Mouse (Mus musculus) hindbrain, embryonic 12.5 days (tissue): ENCODE data around the gene Cubn. TPM values are rescaled to one million over a fixed set of nuclear protein-coding genes. Genes with fewer than 3 reads are reported as not detected.

ENCODE experiments used
- ATAC-seq: fragments of 200-750 bp; cut with Nextera tagmentation; 2 replicates; pipeline ENCODE4 v1.8.0; 2017; ENCODE audit warnings: moderate TSS enrichment; ENCODE audit not compliant: low FRiP score
- H3K27ac ChIP-seq: fragments of 300-500 bp; sonication (generic); 2 replicates; pipeline ENCODE4 v1.5.1; 2016; ENCODE audit warnings: mild to moderate bottlenecking
- H3K27me3 ChIP-seq: fragments of 300-500 bp; sonication (generic); 2 replicates; pipeline ENCODE4 v1.6.1; 2016; ENCODE audit warnings: mild to moderate bottlenecking
- H3K36me3 ChIP-seq: fragments of 300-500 bp; sonication (generic); 2 replicates; pipeline ENCODE4 v1.6.1; 2016; ENCODE audit warnings: mild to moderate bottlenecking
- H3K4me1 ChIP-seq: fragments of 300-500 bp; sonication (generic); 2 replicates; pipeline ENCODE4 v1.6.1; 2016
- H3K4me2 ChIP-seq: fragments of 300-500 bp; sonication (generic); replicated peaks from 2 replicates; pipeline ENCODE4 v1.6.1; 2016; ENCODE audit warnings: mild to moderate bottlenecking
- H3K4me3 ChIP-seq: fragments of 300-500 bp; sonication (generic); 2 replicates; pipeline ENCODE4 v1.5.1; 2016; ENCODE audit warnings: mild to moderate bottlenecking
- H3K9ac ChIP-seq: fragments of 300-500 bp; sonication (generic); 2 replicates; pipeline ENCODE4 v1.6.1; 2016; ENCODE audit warnings: mild to moderate bottlenecking, moderate library complexity
- H3K9me3 ChIP-seq: fragments of 300-500 bp; sonication (generic); replicated peaks from 2 replicates; pipeline ENCODE4 v1.6.1; 2016; ENCODE audit warnings: mild to moderate bottlenecking
- WGBS: fragments of 180-500 bp; shearing (Covaris S2); methylation state at CpG from one replicate; pipeline ENCODE4 v1.1.7; 2016; 5-methylcytosine and 5-hydroxymethylcytosine counted together
- polyA plus RNA-seq: library from polyadenylated mRNA; unstranded; fragments of >200 nt; fragmentation: Nextera tagmentation; extraction: Ambion mirVana; gene quantifications from 2 replicates; pipeline ENCODE4 v1.2.1, GENCODE M21; 2016

Cubn gene
- polyA plus RNA-seq, 1 experiment from 2014 or later = 0.32 TPM

- H3K27me3 ChIP-seq = no peaks in the 10 kb centered on the region
- no peaks in the 10 kb centered on the region for H3K36me3 ChIP-seq
- peaks cover 19% of the 10 kb centered on the region for H3K4me1 ChIP-seq
- peak; percentile 91 for ATAC-seq
- no peak overlapping the region for H3K4me2 ChIP-seq
- H3K4me3 ChIP-seq = no peak overlapping the region
- no peaks in the 10 kb centered on the region for H3K9me3 ChIP-seq
- peak overlapping the region; percentile 58 for H3K27ac ChIP-seq
- H3K9ac ChIP-seq = no peak overlapping the region
- 14% methylated on average over 2 of the region's 2 CpGs for WGBS
Measured at GRCm38 (mm10) chr2:13398955-13399354, 92.7 kb downstream of the Cubn start.

GRCm38 (mm10) chr2:13398551-13398950 is 93.1 kb downstream of the Cubn start:
- H3K27ac ChIP-seq = peak overlapping the region; percentile 58
- peak; percentile 60 for ATAC-seq

GRCm38 (mm10) chr2:13396124-13396540 is 95.5 kb downstream of the Cubn start:
- H3K9ac ChIP-seq = no peak overlapping the region
- H3K4me3 ChIP-seq = no peak overlapping the region
- no peaks in the 10 kb centered on the region for H3K36me3 ChIP-seq
- H3K4me2 ChIP-seq = no peak overlapping the region
- H3K27ac ChIP-seq = no peak overlapping the region
- peaks cover 19% of the 10 kb centered on the region for H3K4me1 ChIP-seq
- no peaks in the 10 kb centered on the region for H3K27me3 ChIP-seq
- WGBS = 42% methylated on average over 3 of the region's 3 CpGs
- no peak for ATAC-seq
- no peaks in the 10 kb centered on the region for H3K9me3 ChIP-seq

More at GRCm38 (mm10) chr2:13398551-13398950, 93.1 kb downstream of the Cubn start:
- WGBS = 38% methylated on average over 4 of the region's 4 CpGs
- no peak overlapping the region for H3K4me3 ChIP-seq
- no peaks in the 10 kb centered on the region for H3K36me3 ChIP-seq
- H3K27me3 ChIP-seq = no peaks in the 10 kb centered on the region
- H3K4me1 ChIP-seq = peaks cover 19% of the 10 kb centered on the region
- no peak overlapping the region for H3K4me2 ChIP-seq
- H3K9ac ChIP-seq = no peak overlapping the region
- H3K9me3 ChIP-seq = no peaks in the 10 kb centered on the region

- no peak for ATAC-seq
- H3K4me1 ChIP-seq = peaks cover 7% of the 10 kb centered on the region
- H3K27ac ChIP-seq = no peak overlapping the region
- no peaks in the 10 kb centered on the region for H3K9me3 ChIP-seq
- WGBS = 69% methylated on average over 3 of the region's 3 CpGs
- no peaks in the 10 kb centered on the region for H3K27me3 ChIP-seq
- H3K36me3 ChIP-seq = no peaks in the 10 kb centered on the region
- H3K4me3 ChIP-seq = no peak overlapping the region
- no peak overlapping the region for H3K9ac ChIP-seq
- no peak overlapping the region for H3K4me2 ChIP-seq
Measured at GRCm38 (mm10) chr2:13391018-13391417, 100.6 kb downstream of the Cubn start.

- Histone ChIP-seq H3K4me3 (no peak overlapping the region), H3K4me1 (peaks cover 18% of the 10 kb centered on the region), H3K27ac (no peak overlapping the region), H3K27me3 (no peaks in the 10 kb centered on the region), H3K4me2 (no peak overlapping the region), H3K36me3 (no peaks in the 10 kb centered on the region), H3K9ac (no peak overlapping the region), H3K9me3 (no peaks in the 10 kb centered on the region)
- WGBS = 93% methylated on average over 5 of the region's 5 CpGs
- ATAC-seq = no peak
Measured at GRCm38 (mm10) chr2:13386631-13387030, 105.0 kb downstream of the Cubn start.

GRCm38 (mm10) chr2:13385542-13386345 is 105.9 kb downstream of the Cubn start:
- 57% methylated on average over 3 of the region's 3 CpGs for WGBS
- no peaks in the 10 kb centered on the region for H3K36me3 ChIP-seq
- no peaks in the 10 kb centered on the region for H3K9me3 ChIP-seq
- peaks cover 18% of the 10 kb centered on the region for H3K4me1 ChIP-seq
- no peak overlapping the region for H3K4me3 ChIP-seq
- no peak overlapping the region; the same call in 1 of the 2 replicates for H3K9ac ChIP-seq
- no peak overlapping the region for H3K4me2 ChIP-seq
- peak overlapping the region; percentile 81 for H3K27ac ChIP-seq
- peak; percentile 77 for ATAC-seq
- no peaks in the 10 kb centered on the region for H3K27me3 ChIP-seq

- Histone ChIP-seq H3K4me3 (no peak overlapping the region), H3K4me2 (no peak overlapping the region), H3K27ac (peak overlapping the region; percentile 81), H3K36me3 (no peaks in the 10 kb centered on the region), H3K4me1 (peaks cover 18% of the 10 kb centered on the region), H3K27me3 (no peaks in the 10 kb centered on the region), H3K9ac (peak overlapping the region; percentile 13; the same call in 1 of the 2 replicates), H3K9me3 (no peaks in the 10 kb centered on the region)
- peak; percentile 92 for ATAC-seq
- WGBS = 23% methylated on average over 4 of the region's 4 CpGs
Measured at GRCm38 (mm10) chr2:13384775-13385541, 106.7 kb downstream of the Cubn start.

GRCm38 (mm10) chr2:13376166-13376565 is 115.4 kb downstream of the Cubn start:
- no peak overlapping the region for H3K27ac ChIP-seq
- H3K4me1 ChIP-seq = peaks cover 20% of the 10 kb centered on the region
- H3K4me2 ChIP-seq = no peak overlapping the region
- no peaks in the 10 kb centered on the region for H3K27me3 ChIP-seq
- WGBS = 85% methylated on average over 4 of the region's 4 CpGs
- no peak for ATAC-seq
- no peaks in the 10 kb centered on the region for H3K36me3 ChIP-seq
- H3K4me3 ChIP-seq = no peak overlapping the region
- H3K9ac ChIP-seq = no peak overlapping the region
- no peaks in the 10 kb centered on the region for H3K9me3 ChIP-seq

GRCm38 (mm10) chr2:13373291-13373690 is 118.3 kb downstream of the Cubn start:
- WGBS = 57% methylated on average over 1 of the region's 1 CpGs
- Histone ChIP-seq H3K27ac (peak overlapping the region; percentile 88), H3K9me3 (no peaks in the 10 kb centered on the region), H3K4me2 (no peak overlapping the region), H3K4me3 (no peak overlapping the region), H3K36me3 (no peaks in the 10 kb centered on the region), H3K27me3 (no peaks in the 10 kb centered on the region), H3K4me1 (peaks cover 25% of the 10 kb centered on the region), H3K9ac (no peak overlapping the region)
- no peak for ATAC-seq

- Histone ChIP-seq H3K36me3 (no peaks in the 10 kb centered on the region), H3K27me3 (no peaks in the 10 kb centered on the region), H3K9me3 (no peaks in the 10 kb centered on the region), H3K9ac (no peak overlapping the region), H3K4me2 (peak overlapping the region; percentile 30; the same call in 1 of the 2 replicates), H3K4me3 (no peak overlapping the region), H3K4me1 (peaks cover 25% of the 10 kb centered on the region), H3K27ac (peak overlapping the region; percentile 88)
- ATAC-seq = peak; percentile 59
- 37% methylated on average over 3 of the region's 3 CpGs for WGBS
Measured at GRCm38 (mm10) chr2:13372825-13373224, 118.8 kb downstream of the Cubn start.

- Histone ChIP-seq H3K9me3 (no peaks in the 10 kb centered on the region), H3K9ac (no peak overlapping the region), H3K27ac (peak overlapping the region; percentile 88), H3K4me1 (peaks cover 25% of the 10 kb centered on the region), H3K4me3 (no peak overlapping the region), H3K27me3 (no peaks in the 10 kb centered on the region), H3K36me3 (no peaks in the 10 kb centered on the region), H3K4me2 (peak overlapping the region; percentile 30)
- WGBS = 1% methylated on average over 5 of the region's 5 CpGs
- peak; percentile 91 for ATAC-seq
Measured at GRCm38 (mm10) chr2:13372256-13372824, 119.3 kb downstream of the Cubn start.

GRCm38 (mm10) chr2:13371797-13372170 is 119.8 kb downstream of the Cubn start:
- Histone ChIP-seq H3K9me3 (no peaks in the 10 kb centered on the region), H3K4me1 (peaks cover 25% of the 10 kb centered on the region), H3K27ac (peak overlapping the region; percentile 88), H3K4me3 (no peak overlapping the region), H3K4me2 (peak overlapping the region; percentile 30), H3K36me3 (no peaks in the 10 kb centered on the region), H3K27me3 (no peaks in the 10 kb centered on the region), H3K9ac (no peak overlapping the region)
- peak; percentile 65 for ATAC-seq
- 7% methylated on average over 4 of the region's 4 CpGs for WGBS
